Mouse (Mus musculus) stomach, embryonic 16.5 days (tissue): ENCODE results near the gene Msl3. TPM values are rescaled to one million over a fixed set of nuclear protein-coding genes. Genes with fewer than 3 reads are reported as not detected.

ENCODE experiments used
- ATAC-seq: fragments of 200-750 bp; cut with Nextera tagmentation; 2 replicates; pipeline ENCODE4 v1.8.0; 2017; ENCODE audit warnings: moderate number of reproducible peaks, moderate TSS enrichment; ENCODE audit not compliant: insufficient read depth, low FRiP score
- H3K27ac ChIP-seq: fragments of 300-500 bp; sonication (generic); 2 replicates; pipeline ENCODE4 v1.5.1; 2014; ENCODE audit warnings: low read length
- H3K27me3 ChIP-seq: fragments of 300-500 bp; sonication (generic); 2 replicates; pipeline ENCODE4 v1.6.1; 2014; ENCODE audit warnings: low read length, control low read depth, mixed read lengths; ENCODE audit not compliant: control insufficient read depth, insufficient read depth
- H3K36me3 ChIP-seq: fragments of 300-500 bp; sonication (generic); 2 replicates; pipeline ENCODE4 v1.6.1; 2014; ENCODE audit warnings: low read length; ENCODE audit not compliant: control insufficient read depth, insufficient read depth
- H3K4me1 ChIP-seq: fragments of 300-500 bp; sonication (generic); 2 replicates; pipeline ENCODE4 v1.6.1; 2014; ENCODE audit warnings: low read length, control low read depth, mixed read lengths; ENCODE audit not compliant: control insufficient read depth, insufficient read depth
- H3K4me2 ChIP-seq: fragments of 300-500 bp; sonication (generic); 2 replicates; pipeline ENCODE4 v1.6.1; 2014; ENCODE audit warnings: low read depth, low read length, mixed read lengths
- H3K4me3 ChIP-seq: fragments of 300-500 bp; sonication (generic); replicated peaks from 2 replicates; pipeline ENCODE4 v1.5.1; 2014; ENCODE audit warnings: mild to moderate bottlenecking, low read length
- H3K9ac ChIP-seq: fragments of 300-500 bp; sonication (generic); 2 replicates; pipeline ENCODE4 v1.6.1; 2014; ENCODE audit warnings: low read length
- H3K9me3 ChIP-seq: fragments of 300-500 bp; sonication (generic); replicated peaks from 2 replicates; pipeline ENCODE4 v1.6.1; 2016; ENCODE audit warnings: low read length, control low read depth; ENCODE audit not compliant: control insufficient read depth
- WGBS: fragments of 180-500 bp; shearing (Covaris S2); extraction: QIAGEN DNeasy Blood & Tissue Kit; methylation state at CpG from one replicate; pipeline ENCODE4 v1.1.7; 2014; 5-methylcytosine and 5-hydroxymethylcytosine counted together
- polyA plus RNA-seq: library from polyadenylated mRNA; unstranded; fragments of >200 nt; fragmentation: Nextera tagmentation; extraction: Ambion mirVana; gene quantifications from 2 replicates; pipeline ENCODE4 v1.2.1, GENCODE M21; 2015

The Msl3 gene
- polyA plus RNA-seq, 1 experiment from 2014 or later = 38.2 TPM

DNA sequence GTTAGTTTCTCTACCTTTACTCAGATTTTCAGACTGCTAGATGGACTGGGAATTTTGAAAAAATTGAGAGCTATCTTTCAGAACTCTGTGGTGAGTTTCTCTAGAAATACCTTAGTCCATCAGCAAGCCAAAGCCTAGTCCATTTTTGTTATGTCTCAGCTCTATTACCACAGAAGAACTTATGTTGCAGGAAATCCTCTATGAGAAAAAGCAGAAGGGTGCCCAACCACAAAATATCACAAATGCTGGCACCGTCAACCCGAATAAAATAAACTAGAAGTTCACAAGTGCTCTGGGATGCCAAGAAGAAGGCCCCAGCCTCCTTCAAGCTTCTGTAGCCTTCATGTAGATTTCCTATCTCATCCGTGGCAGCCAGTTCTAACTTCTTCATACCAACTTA, 14.4 kb downstream of the Msl3 start:
- Histone ChIP-seq H3K36me3 (no peaks in the 10 kb centered on the region), H3K4me2 (no peak overlapping the region), H3K9me3 (no peaks in the 10 kb centered on the region), H3K4me3 (no peak overlapping the region), H3K4me1 (no peaks in the 10 kb centered on the region), H3K9ac (no peak overlapping the region), H3K27me3 (no peaks in the 10 kb centered on the region), H3K27ac (no peak overlapping the region)
- WGBS = 81% methylated on average over 3 of the region's 3 CpGs
- no peak for ATAC-seq

DNA sequence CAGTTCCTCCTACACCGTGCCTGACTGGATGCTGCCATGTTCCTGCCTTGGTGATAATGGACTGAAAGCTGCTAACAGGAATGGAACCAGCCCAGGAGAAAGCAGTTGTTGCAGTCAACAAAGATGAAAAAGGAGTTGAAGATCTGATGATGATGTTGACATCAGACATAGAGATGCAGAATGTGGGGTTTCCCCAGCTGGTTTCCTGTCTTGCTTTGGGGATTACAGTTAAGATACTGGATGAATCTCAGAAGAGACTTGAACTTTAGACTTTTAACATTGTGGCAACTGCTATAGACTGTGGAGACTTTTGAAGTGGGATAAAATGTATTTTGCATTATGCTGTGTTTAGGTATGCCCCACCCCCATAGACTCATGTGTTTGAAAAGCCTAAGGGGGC, 15.9 kb downstream of the Msl3 start:
- 85% methylated on average over 1 of the region's 1 CpGs for WGBS
- Histone ChIP-seq H3K4me1 (no peaks in the 10 kb centered on the region), H3K36me3 (no peaks in the 10 kb centered on the region), H3K9ac (no peak overlapping the region), H3K27me3 (no peaks in the 10 kb centered on the region), H3K9me3 (no peaks in the 10 kb centered on the region), H3K4me3 (no peak overlapping the region), H3K4me2 (no peak overlapping the region), H3K27ac (no peak overlapping the region)
- ATAC-seq = no peak

DNA sequence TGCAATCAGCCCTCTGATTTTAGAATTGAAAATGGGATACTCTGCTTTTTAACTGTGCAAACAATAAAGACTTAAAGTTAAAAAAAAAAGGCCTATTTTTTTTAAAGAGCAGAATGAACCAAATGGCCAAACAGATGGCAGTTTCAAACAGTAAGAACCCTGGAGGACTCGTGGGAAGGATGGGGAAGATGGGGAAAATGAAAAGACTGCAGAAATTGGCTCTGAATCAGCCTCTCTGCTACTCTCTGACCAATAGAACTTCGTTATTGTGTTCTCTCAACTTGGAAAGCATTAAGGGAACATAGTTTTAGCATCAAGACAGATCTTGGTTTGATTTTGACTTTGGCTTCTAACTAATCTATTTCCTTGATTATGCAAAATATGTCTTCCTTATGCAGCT, 24.4 kb downstream of the Msl3 start:
- H3K4me3 ChIP-seq = no peak overlapping the region
- no peak for ATAC-seq
- no peak overlapping the region for H3K9ac ChIP-seq

DNA sequence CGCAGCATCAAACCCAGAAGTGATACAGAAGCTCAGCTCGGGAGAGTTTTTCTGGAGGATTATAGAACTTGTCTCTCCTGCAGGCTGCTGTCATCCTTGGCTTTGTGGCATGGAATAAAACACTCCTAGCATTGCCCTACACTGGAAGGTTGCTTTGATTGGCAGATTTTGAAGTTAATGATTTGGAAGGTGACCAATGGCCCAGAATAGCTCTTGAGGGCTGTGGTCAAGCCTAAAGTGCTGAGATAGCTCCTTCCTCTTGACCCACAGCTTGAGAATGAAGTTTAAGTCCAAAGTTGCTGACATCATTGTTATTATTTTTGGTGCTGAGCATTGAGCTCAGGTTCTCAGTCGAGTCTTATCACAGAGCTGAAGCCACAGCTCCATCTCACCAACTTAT, 26.0 kb downstream of the Msl3 start:
- H3K4me2 ChIP-seq = no peak overlapping the region
- H3K4me3 ChIP-seq = no peak overlapping the region
- ATAC-seq = no peak
- no peak overlapping the region for H3K27ac ChIP-seq
- H3K9me3 ChIP-seq = no peaks in the 10 kb centered on the region
- 77% methylated on average over 3 of the region's 3 CpGs for WGBS
- H3K27me3 ChIP-seq = no peaks in the 10 kb centered on the region
- no peaks in the 10 kb centered on the region for H3K36me3 ChIP-seq
- H3K9ac ChIP-seq = no peak overlapping the region
- H3K4me1 ChIP-seq = no peaks in the 10 kb centered on the region

More for the DNA sequence above, 24.4 kb downstream of the Msl3 start:
- H3K4me2 ChIP-seq = no peak overlapping the region
- H3K9me3 ChIP-seq = no peaks in the 10 kb centered on the region
- no peaks in the 10 kb centered on the region for H3K36me3 ChIP-seq
- H3K27ac ChIP-seq = no peak overlapping the region
- WGBS = 59% methylated on average over 2 of the region's 2 CpGs
- no peaks in the 10 kb centered on the region for H3K4me1 ChIP-seq
- no peaks in the 10 kb centered on the region for H3K27me3 ChIP-seq

DNA sequence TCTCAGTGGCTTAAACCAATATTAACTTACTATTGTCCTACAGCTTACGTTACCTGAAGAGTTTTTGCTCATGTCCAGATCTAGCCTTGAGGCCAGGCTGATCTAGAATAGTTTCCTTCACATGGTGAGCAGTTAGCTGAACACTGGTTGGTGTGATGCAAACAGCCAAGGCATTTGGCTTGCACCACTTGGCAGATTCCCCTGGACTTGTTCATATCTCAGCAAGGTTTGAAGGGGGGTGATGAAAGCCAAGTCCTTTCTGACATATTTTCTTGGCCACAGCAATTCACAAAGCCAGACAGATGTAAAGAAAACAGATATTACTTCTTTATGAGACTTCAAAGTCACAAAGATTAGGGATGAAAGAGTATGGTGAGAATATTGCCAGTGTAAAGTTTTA, 30.2 kb downstream of the Msl3 start:
- no peak overlapping the region for H3K4me3 ChIP-seq
- no peaks in the 10 kb centered on the region for H3K9me3 ChIP-seq
- ATAC-seq = no peak
- H3K36me3 ChIP-seq = no peaks in the 10 kb centered on the region
- H3K9ac ChIP-seq = no peak overlapping the region
- H3K4me2 ChIP-seq = no peak overlapping the region
- no peak overlapping the region for H3K27ac ChIP-seq
- 83% methylated on average over 1 of the region's 1 CpGs for WGBS
- no peaks in the 10 kb centered on the region for H3K4me1 ChIP-seq
- no peaks in the 10 kb centered on the region for H3K27me3 ChIP-seq

DNA sequence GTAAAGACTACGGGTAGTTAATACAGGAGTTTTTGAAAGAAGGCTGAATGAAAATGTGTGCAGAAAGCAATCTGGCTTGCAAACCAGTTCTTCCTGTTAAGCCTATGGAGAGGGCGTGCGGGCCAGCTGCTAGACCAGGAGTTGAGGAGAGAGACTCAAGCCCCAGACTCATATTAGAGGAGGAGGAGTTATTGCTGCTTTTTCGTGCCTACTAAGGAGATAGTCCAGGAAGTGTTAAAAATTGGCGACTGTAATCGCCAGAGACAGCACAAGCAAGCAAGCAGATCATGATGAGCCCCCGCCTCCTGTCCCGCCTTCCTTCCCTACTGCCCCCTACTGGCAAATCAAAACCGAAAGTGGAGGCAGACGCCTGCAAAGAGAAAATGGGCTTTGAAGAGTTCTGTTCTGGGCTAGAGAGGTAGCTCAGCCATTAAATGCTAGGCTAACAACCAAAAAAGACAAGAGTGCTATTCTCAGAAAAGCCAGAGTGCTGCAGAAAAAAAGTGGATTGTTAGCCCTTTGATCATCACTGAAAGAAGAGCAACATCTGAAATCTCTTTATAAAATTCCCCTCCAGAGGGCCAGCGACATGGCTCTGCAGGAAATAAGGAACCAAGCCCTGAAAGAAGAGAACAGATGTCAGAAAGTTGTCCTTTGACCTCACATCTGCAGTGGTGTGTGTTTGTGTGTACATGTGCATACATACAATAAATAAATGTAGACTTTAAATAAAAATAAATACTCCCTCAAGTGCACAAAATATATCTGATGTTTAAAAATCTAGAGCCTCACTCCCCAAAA, 33.9 kb downstream of the Msl3 start:
- Histone ChIP-seq H3K27ac (peak overlapping the region; percentile 53), H3K4me2 (peak overlapping the region; percentile 44), H3K36me3 (no peaks in the 10 kb centered on the region), H3K9ac (peak overlapping the region; percentile 39; the same call in 1 of the 2 replicates), H3K4me1 (no peaks in the 10 kb centered on the region), H3K9me3 (no peaks in the 10 kb centered on the region), H3K27me3 (no peaks in the 10 kb centered on the region; the same call in 1 of the 2 replicates), H3K4me3 (peak overlapping the region; percentile 46)
- ATAC-seq = peak; percentile 58; the same call in 1 of the 2 replicates
- 21% methylated on average over 11 of the region's 11 CpGs for WGBS

Other genes with a start within 250 kb of the Msl3 start
- 0.21 and 0.26 TPM in 2 replicates for gene Frmpd4, start 96.7 kb downstream of the Msl3 start, polyA plus RNA-seq
- gene Arhgap6, start 121.2 kb upstream of the Msl3 start, polyA plus RNA-seq = 6.5 and 7.4 TPM in 2 replicates